Mouse (Mus musculus): ENCODE measurements around the gene Rpl26. TPM values are rescaled to one million over a fixed set of nuclear protein-coding genes. Genes with fewer than 3 reads are reported as not detected.
A peak's percentile ranks its signal among the peaks of the same experiment; 100 is the strongest.

The Rpl26 gene
- polyA plus RNA-seq, 1 experiment from 2014 or later, result 976 TPM

- H3K4me2 ChIP-seq, result peak overlapping the region; percentile 88; the same call in 1 of the 2 replicates
- H3K4me3 ChIP-seq, result no peak overlapping the region
These were observed 2.4 kb downstream of the Rpl26 start for GRCm38 (mm10) chr11:68903775-68904174.

DNA sequence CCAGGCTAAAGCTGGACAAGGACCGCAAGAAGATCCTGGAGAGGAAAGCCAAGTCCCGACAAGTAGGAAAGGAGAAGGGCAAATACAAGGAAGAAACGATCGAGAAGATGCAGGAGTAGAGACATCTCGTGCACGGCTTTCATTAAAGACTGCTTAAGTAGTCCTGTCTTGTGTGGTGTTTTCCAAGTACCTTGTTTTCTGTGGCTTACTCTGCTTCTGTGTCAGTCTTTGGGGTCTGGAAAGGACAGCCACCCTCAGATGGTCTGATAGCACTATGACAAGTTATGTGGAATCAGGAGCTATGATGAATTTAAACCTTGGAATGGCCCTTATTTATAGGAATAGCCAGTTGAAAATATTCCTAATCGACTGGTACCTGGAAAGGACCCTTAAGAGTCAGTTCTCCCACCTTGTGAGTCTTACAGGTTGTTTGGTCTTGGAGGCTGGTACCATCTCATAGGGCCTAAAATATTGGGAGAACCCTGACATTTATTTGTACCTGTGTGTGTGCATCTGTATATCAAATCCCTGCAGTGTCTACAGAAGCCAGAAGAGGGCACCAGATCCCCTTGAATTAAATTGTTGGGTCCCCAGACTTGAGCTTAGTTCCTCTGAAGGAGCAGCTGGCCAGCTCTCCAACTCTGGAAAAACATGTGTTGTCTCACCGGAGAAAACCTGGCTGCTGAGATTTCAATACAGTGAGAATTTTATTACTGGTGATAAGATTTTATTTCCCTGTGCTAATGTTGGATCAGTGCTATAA lies 3.2 kb downstream of the Rpl26 start:
- Histone ChIP-seq H3K9me3 (replicated peaks) (no peaks in the 10 kb centered on the region), H3K36me3 (peaks cover 53% of the 10 kb centered on the region), H3K9ac (no peak overlapping the region), H3K27me3 (replicated peaks) (no peaks in the 10 kb centered on the region), H3K4me3 (no peak overlapping the region), H3K4me1 (peaks cover 34% of the 10 kb centered on the region), H3K27ac (no peak overlapping the region; the same call in 1 of the 2 replicates), H3K4me2 (no peak overlapping the region)
- WGBS (ENCODE audit: insufficient replicate concordance), result 86% methylated on average over 8 of the region's 8 CpGs
- no peak for ATAC-seq

More at GRCm38 (mm10) chr11:68903775-68904174, 2.4 kb downstream of the Rpl26 start:
- Histone ChIP-seq H3K27me3 (replicated peaks) (no peaks in the 10 kb centered on the region), H3K9me3 (replicated peaks) (no peaks in the 10 kb centered on the region), H3K4me1 (peaks cover 42% of the 10 kb centered on the region), H3K27ac (peak overlapping the region; percentile 90), H3K9ac (peak overlapping the region; percentile 15; the same call in 1 of the 2 replicates), H3K36me3 (peaks cover 53% of the 10 kb centered on the region)
- 75% methylated on average over 2 of the region's 2 CpGs for WGBS (ENCODE audit: insufficient replicate concordance)
- ATAC-seq, result no peak

DNA sequence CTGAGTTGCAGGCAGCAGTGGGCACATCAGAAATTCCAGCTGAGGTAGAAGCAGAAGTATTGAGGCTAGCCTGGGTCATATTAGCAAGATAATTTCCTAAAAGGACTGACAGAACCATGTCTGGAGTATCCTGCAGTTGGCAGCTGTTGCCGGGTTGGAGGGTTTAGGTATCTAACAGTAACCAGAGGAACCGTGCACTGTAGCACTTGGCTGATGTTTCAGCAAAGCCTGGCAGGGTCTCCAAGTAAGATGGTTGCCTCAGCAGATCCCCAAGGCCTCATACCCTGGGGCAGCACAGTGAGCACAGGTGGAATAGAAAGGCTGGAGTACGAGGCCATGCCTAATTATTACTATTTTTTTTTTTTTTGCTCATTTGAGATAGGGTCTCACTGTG lies 3.8 kb downstream of the Rpl26 start:
- Histone ChIP-seq H3K4me1 (peaks cover 29% of the 10 kb centered on the region), H3K27ac (no peak overlapping the region; the same call in 1 of the 2 replicates), H3K4me2 (no peak overlapping the region), H3K36me3 (peaks cover 53% of the 10 kb centered on the region), H3K9me3 (replicated peaks) (no peaks in the 10 kb centered on the region), H3K27me3 (replicated peaks) (no peaks in the 10 kb centered on the region), H3K4me3 (no peak overlapping the region), H3K9ac (no peak overlapping the region)
- 78% methylated on average over 3 of the region's 3 CpGs for WGBS (ENCODE audit: insufficient replicate concordance)
- ATAC-seq, result no peak

DNA sequence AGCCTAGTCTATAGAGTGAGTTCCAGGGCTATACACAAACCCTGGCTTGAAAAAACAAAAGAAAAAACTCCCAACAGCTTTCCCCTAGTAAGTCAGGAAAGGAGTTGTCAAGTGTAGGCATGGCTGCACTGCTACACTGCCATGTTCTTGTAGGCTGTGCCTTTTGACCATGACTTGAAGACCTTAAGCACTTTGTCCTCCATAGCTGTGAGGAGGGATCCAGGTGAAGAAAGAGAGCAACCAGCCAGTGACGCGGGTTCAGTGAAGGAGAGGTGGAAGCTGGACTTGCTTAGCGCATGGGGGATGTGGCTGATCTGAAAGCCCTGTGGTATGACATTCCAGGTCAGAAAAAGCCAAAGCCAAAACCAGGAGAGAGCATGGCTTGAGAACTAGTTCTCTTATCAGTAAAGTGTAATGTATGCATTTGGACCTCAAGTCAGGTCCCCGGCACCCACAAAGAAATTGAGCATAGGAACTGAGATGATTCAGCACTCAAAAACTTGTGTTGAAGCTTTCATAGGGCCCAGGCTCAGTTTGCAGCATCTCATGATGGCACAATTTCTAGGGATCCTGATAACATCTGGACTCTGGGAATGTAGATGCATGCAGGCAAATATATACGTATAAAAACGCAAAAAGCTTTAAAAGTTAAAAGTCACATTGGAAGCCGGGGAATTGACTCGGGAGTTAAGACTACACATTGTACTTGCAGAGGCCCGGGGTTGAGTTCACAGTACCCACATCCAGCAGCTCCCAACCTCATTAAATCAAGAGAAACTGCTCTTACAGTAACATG lies 4.5 kb downstream of the Rpl26 start:
- Histone ChIP-seq H3K9me3 (replicated peaks) (no peaks in the 10 kb centered on the region), H3K27me3 (replicated peaks) (no peaks in the 10 kb centered on the region), H3K9ac (no peak overlapping the region), H3K27ac (no peak overlapping the region), H3K36me3 (peaks cover 53% of the 10 kb centered on the region), H3K4me1 (peaks cover 25% of the 10 kb centered on the region), H3K4me3 (no peak overlapping the region), H3K4me2 (no peak overlapping the region)
- WGBS (ENCODE audit: insufficient replicate concordance), result 79% methylated on average over 9 of the region's 9 CpGs
- ATAC-seq, result no peak

DNA sequence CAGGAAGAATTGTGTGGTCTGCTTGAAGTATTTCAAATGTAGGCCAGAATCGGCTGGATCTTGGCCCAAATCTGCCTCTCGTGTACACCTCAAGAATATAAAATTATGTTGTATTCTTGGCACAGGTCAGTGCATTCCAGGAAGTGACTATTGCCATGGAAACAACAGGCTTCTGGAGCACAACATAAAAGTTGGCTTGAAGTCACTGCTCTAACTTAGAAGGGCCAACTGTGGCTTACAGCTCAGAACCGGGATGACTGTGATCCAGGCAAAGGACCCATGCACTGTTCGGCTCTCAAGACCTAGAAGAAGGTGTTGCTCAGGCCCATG lies 5.0 kb downstream of the Rpl26 start:
- Histone ChIP-seq H3K4me3 (no peak overlapping the region), H3K36me3 (peaks cover 53% of the 10 kb centered on the region), H3K9me3 (replicated peaks) (no peaks in the 10 kb centered on the region), H3K27me3 (replicated peaks) (peaks cover 6% of the 10 kb centered on the region; the same call in 1 of the 2 replicates), H3K27ac (no peak overlapping the region), H3K4me2 (no peak overlapping the region), H3K9ac (no peak overlapping the region), H3K4me1 (peaks cover 21% of the 10 kb centered on the region)
- ATAC-seq, result no peak
- 73% methylated on average over 4 of the region's 4 CpGs for WGBS (ENCODE audit: insufficient replicate concordance)

DNA sequence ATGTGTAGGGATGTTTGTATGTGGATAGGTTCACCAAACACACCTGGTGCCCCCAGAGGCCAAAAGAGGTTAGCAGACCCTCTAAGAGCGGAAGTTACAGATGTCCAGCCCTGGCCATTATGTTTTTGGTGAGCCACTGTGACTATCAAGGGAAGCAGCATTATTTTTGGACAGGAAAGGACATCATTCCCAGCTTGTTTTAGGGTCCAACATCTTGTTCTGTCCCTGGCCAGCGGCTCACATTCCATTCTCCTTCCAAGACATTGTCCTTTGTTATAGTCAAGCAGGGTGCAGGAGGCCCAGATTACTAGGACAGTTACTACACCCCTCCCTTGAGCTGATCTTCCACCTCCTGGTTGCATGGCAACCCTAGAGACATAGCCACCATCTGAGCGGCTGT lies 5.9 kb downstream of the Rpl26 start:
- H3K36me3 ChIP-seq, result peaks cover 53% of the 10 kb centered on the region
- 74% methylated on average over 3 of the region's 3 CpGs for WGBS (ENCODE audit: insufficient replicate concordance)

GRCm38 (mm10) chr11:68908846-68909503 lies 7.6 kb downstream of the Rpl26 start:
- 58% methylated on average over 7 of the region's 7 CpGs for WGBS (ENCODE audit: insufficient replicate concordance)

More for the DNA sequence above, 5.9 kb downstream of the Rpl26 start:
- no peak for ATAC-seq
- H3K9ac ChIP-seq, result 0 out of 2 replicates have a peak overlapping the region, but pooled peaks have one; percentile 27
- H3K4me2 ChIP-seq, result no peak overlapping the region
- H3K27me3 ChIP-seq (replicated peaks), result peaks cover 14% of the 10 kb centered on the region
- peaks cover 21% of the 10 kb centered on the region for H3K4me1 ChIP-seq
- no peak overlapping the region for H3K4me3 ChIP-seq
- H3K9me3 ChIP-seq (replicated peaks), result no peaks in the 10 kb centered on the region
- H3K27ac ChIP-seq, result 0 out of 2 replicates have a peak overlapping the region, but pooled peaks have one; percentile 6

DNA sequence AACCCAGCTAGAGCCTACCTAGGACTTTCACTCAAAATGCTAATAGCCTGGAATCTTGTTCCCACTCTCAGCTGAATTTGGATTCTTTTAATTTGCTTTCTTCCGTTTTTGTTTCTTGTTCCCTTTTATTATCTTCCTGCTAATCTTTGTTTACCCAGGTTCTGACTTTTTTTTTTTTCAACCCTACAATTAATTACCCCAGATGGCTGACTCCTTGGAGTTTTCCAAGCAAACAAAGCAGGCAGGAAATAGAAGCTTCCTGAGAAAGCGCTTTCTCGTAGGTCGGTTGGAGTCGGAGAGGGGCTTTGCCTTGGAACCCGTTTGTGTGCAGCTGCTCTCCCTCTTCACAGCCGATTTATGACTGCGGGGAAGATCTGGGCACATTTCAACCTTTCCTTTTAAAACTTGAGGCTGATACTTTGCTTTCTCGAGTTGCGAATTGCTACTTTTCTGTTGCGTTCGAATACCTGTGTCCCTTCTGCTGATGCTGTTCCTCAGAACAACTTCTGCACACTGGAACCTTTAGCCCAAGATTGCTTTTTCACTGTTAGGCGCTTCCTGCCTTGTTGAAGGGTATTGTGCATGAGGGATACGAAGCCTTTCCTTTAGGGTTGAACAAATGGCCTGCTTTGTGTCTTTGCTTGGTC lies 10.3 kb downstream of the Rpl26 start:
- Histone ChIP-seq H3K9me3 (replicated peaks) (0 out of 2 replicates have a peak, but pooled peaks cover 4% of the 10 kb centered on the region), H3K4me3 (no peak overlapping the region), H3K4me2 (no peak overlapping the region), H3K27me3 (replicated peaks) (peaks cover 29% of the 10 kb centered on the region), H3K9ac (no peak overlapping the region), H3K4me1 (0 out of 2 replicates have a peak, but pooled peaks cover 4% of the 10 kb centered on the region), H3K36me3 (peaks cover 9% of the 10 kb centered on the region), H3K27ac (no peak overlapping the region)
- 30% methylated on average over 14 of the region's 14 CpGs for WGBS (ENCODE audit: insufficient replicate concordance)
- ATAC-seq, result no peak

More at GRCm38 (mm10) chr11:68908846-68909503, 7.6 kb downstream of the Rpl26 start:
- H3K27me3 ChIP-seq (replicated peaks), result peaks cover 26% of the 10 kb centered on the region
- no peak overlapping the region for H3K27ac ChIP-seq
- peaks cover 35% of the 10 kb centered on the region for H3K36me3 ChIP-seq
- 0 out of 2 replicates have a peak, but pooled peaks cover 4% of the 10 kb centered on the region for H3K9me3 ChIP-seq (replicated peaks)
- no peak for ATAC-seq
- H3K9ac ChIP-seq, result no peak overlapping the region
- H3K4me2 ChIP-seq, result no peak overlapping the region
- H3K4me1 ChIP-seq, result 0 out of 2 replicates have a peak, but pooled peaks cover 4% of the 10 kb centered on the region
- no peak overlapping the region for H3K4me3 ChIP-seq

- Histone ChIP-seq H3K4me1 (no peaks in the 10 kb centered on the region), H3K4me2 (no peak overlapping the region), H3K9ac (no peak overlapping the region), H3K4me3 (no peak overlapping the region), H3K9me3 (replicated peaks) (0 out of 2 replicates have a peak, but pooled peaks cover 4% of the 10 kb centered on the region), H3K27me3 (replicated peaks) (peaks cover 29% of the 10 kb centered on the region), H3K36me3 (no peaks in the 10 kb centered on the region), H3K27ac (no peak overlapping the region)
- 74% methylated on average over 4 of the region's 4 CpGs for WGBS (ENCODE audit: insufficient replicate concordance)
- ATAC-seq, result no peak
These were observed 13.2 kb downstream of the Rpl26 start for GRCm38 (mm10) chr11:68914566-68914965.

DNA sequence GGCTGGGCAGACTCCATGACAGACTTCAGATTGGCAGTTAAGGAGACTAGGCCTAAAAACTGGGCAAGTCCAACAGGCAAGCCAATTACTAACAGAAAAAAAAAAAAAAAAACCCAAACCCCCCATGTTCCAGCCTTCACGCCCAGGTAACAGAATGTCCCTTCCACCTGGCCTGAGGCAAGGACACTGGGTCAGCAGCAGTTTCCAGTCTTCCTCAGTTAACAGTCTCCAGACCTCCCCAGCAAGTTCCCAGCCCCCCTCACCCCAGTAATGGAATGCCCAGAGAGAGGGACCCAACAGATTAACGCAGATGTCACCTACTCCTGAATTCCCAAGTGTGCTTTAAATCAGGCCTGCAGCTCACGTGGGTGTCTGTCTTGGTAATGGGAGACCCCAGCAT lies 21.8 kb downstream of the Rpl26 start:
- H3K9ac ChIP-seq, result no peak overlapping the region
- no peak overlapping the region for H3K4me3 ChIP-seq
- no peak overlapping the region for H3K27ac ChIP-seq
- H3K36me3 ChIP-seq, result no peaks in the 10 kb centered on the region
- no peaks in the 10 kb centered on the region for H3K9me3 ChIP-seq (replicated peaks)
- peaks cover 7% of the 10 kb centered on the region; the same call in 1 of the 2 replicates for H3K4me1 ChIP-seq
- H3K27me3 ChIP-seq (replicated peaks), result peaks cover 29% of the 10 kb centered on the region; the same call in 1 of the 2 replicates
- H3K4me2 ChIP-seq, result no peak overlapping the region
- 62% methylated on average over 3 of the region's 3 CpGs for WGBS (ENCODE audit: insufficient replicate concordance)
- no peak for ATAC-seq

- 51% methylated on average over 2 of the region's 2 CpGs for WGBS (ENCODE audit: insufficient replicate concordance)
- ATAC-seq, result no peak
- Histone ChIP-seq H3K27me3 (replicated peaks) (peaks cover 29% of the 10 kb centered on the region; the same call in 1 of the 2 replicates), H3K9me3 (replicated peaks) (no peaks in the 10 kb centered on the region), H3K27ac (no peak overlapping the region), H3K9ac (no peak overlapping the region), H3K4me1 (peaks cover 7% of the 10 kb centered on the region; the same call in 1 of the 2 replicates), H3K36me3 (no peaks in the 10 kb centered on the region), H3K4me2 (no peak overlapping the region), H3K4me3 (no peak overlapping the region)
These were observed 23.4 kb downstream of the Rpl26 start for GRCm38 (mm10) chr11:68924749-68925148.
